Mouse (Mus musculus): ENCODE results near the gene Cul4a. TPM values are rescaled to one million over a fixed set of nuclear protein-coding genes. Genes with fewer than 3 reads are reported as not detected.

The Cul4a gene
- total and polyA plus RNA-seq, 3 experiments, result 43.4 to 167 (median 113) TPM

DNA sequence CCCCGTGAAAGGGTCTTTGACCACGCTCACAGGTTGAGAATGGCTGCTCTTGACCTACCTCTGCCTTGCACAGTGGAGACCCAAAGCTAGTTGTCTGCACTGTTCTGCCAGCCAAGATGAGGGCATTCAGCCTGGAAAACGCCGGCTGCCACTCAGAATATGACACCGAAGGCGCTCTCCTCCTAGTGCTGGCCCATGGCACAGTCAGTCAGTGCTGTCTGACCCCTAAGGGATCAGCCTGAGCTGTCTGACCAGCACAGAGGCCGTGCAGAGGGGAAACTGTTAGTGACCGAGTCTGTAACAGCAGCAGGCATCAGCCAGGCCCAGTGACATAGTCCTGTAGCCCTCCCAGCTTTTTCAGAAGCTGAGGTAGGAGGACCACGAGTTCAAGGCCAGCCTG is 81.8 kb downstream of the Cul4a start:
- ATAC-seq (ENCODE audit: extremely low read depth, insufficient number of reproducible peaks, low FRiP score, poor library complexity, severe bottlenecking), result no peak
- peaks cover 94% of the 10 kb centered on the region for H3K36me3 ChIP-seq (replicated peaks)

GRCm38 (mm10) chr8:13187638-13188037 is 82.2 kb downstream of the Cul4a start:
- H3K9me3 ChIP-seq (replicated peaks), result no peaks in the 10 kb centered on the region
- peaks cover 94% of the 10 kb centered on the region for H3K36me3 ChIP-seq (replicated peaks)
- no peak for ATAC-seq (ENCODE audit: extremely low read depth, insufficient number of reproducible peaks, low FRiP score, poor library complexity, severe bottlenecking)
- TF ChIP-seq POLR2AphosphoS5 (IDR thresholded peaks at IDR 0.05; ENCODE audit: insufficient replicate concordance, low read depth, low read length) (no peak), TAL1 (conservative IDR thresholded peaks at IDR 0.05; ENCODE audit: low read depth, low read length) (no peak), GATA2 (IDR thresholded peaks at IDR 0.05; ENCODE audit: borderline replicate concordance, low read depth, low read length) (no peak), CTCF (IDR thresholded peaks at IDR 0.05; ENCODE audit: low read depth, low read length) (no peak), GATA1 (IDR thresholded peaks at IDR 0.05; ENCODE audit: borderline replicate concordance, low read length) (no peak)
- DNase-seq (ENCODE audit: low spot score), result no peak
- peaks cover 6% of the 10 kb centered on the region for H3K4me1 ChIP-seq (ENCODE audit: insufficient read depth, low read depth, low read length)
- H3K4me3 ChIP-seq (ENCODE audit: low read depth, low read length), result no peak overlapping the region
- no peaks in the 10 kb centered on the region for H3K27me3 ChIP-seq (ENCODE audit: insufficient read depth, low read length)

More for the DNA sequence above, 81.8 kb downstream of the Cul4a start:
- Histone ChIP-seq H3K9me3 (replicated peaks) (no peaks in the 10 kb centered on the region), H3K4me1 (ENCODE audit: insufficient read depth, low read depth, low read length) (peaks cover 10% of the 10 kb centered on the region), H3K27me3 (ENCODE audit: insufficient read depth, low read length) (no peaks in the 10 kb centered on the region), H3K4me3 (ENCODE audit: low read depth, low read length) (no peak overlapping the region)
- no peak for DNase-seq (ENCODE audit: low spot score)
- TF ChIP-seq TAL1 (conservative IDR thresholded peaks at IDR 0.05; ENCODE audit: low read depth, low read length) (no peak), CTCF (IDR thresholded peaks at IDR 0.05; ENCODE audit: low read depth, low read length) (no peak), GATA1 (IDR thresholded peaks at IDR 0.05; ENCODE audit: borderline replicate concordance, low read length) (no peak), GATA2 (IDR thresholded peaks at IDR 0.05; ENCODE audit: borderline replicate concordance, low read depth, low read length) (no peak)

DNA sequence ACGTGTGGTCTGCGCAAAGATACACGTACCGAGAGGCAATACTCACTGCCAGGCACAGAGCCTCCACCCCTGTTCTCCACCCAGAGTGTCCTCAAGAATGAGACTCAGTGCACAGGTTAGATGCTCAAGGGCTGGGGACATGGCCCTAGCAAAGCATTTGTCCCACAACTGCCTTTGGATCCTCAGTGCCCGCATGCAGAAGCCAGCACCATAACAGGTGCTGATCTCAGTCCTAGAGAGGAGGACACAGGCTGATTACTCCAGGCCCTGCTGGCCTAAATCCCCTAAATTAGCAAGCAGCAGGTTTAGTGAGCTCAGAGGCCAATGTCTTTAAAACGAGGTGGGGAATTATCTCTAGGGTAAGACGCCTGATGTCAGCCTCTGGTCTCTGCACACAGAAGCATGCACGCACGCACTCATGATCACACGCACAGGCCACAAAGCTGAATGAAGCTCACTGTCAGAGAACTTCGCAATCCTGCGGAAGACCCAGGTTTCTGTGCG is 82.7 kb downstream of the Cul4a start:
- H3K9me3 ChIP-seq (replicated peaks), result no peaks in the 10 kb centered on the region
- DNase-seq (ENCODE audit: low spot score) (no peak), ATAC-seq (ENCODE audit: extremely low read depth, insufficient number of reproducible peaks, low FRiP score, poor library complexity, severe bottlenecking) (no peak)
- no peak overlapping the region for H3K4me3 ChIP-seq (ENCODE audit: low read depth, low read length)
- H3K4me1 ChIP-seq (ENCODE audit: insufficient read depth, low read depth, low read length), result peaks cover 3% of the 10 kb centered on the region; the same call in 1 of the 2 replicates
- H3K27me3 ChIP-seq (ENCODE audit: insufficient read depth, low read length), result no peaks in the 10 kb centered on the region
- peaks cover 93% of the 10 kb centered on the region for H3K36me3 ChIP-seq (replicated peaks)
- TF ChIP-seq GATA1 (IDR thresholded peaks at IDR 0.05; ENCODE audit: borderline replicate concordance, low read length) (no peak), TAL1 (conservative IDR thresholded peaks at IDR 0.05; ENCODE audit: low read depth, low read length) (no peak), GATA2 (IDR thresholded peaks at IDR 0.05; ENCODE audit: borderline replicate concordance, low read depth, low read length) (no peak), CTCF (IDR thresholded peaks at IDR 0.05; ENCODE audit: low read depth, low read length) (no peak), POLR2AphosphoS5 (IDR thresholded peaks at IDR 0.05; ENCODE audit: insufficient replicate concordance, low read depth, low read length) (no peak)

DNA sequence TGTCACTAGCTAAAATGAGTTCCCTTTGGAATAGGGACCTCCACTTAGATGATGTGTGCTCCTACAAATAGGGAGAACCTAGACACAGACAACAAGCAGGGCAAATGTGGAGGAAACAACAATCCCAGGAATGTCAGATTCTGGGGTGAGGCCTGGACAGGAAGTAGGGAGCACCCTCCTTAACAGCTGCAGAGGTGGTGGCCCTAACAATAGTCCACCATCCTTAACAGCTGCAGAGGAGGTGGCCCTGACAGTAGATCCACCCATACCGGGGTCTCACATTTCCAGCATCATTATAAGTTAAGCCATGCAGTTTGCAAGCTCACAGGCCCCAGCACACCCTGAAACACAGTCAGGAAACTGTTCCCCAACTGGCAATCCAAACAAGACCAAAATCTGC is 83.4 kb downstream of the Cul4a start:
- Histone ChIP-seq H3K27me3 (ENCODE audit: insufficient read depth, low read length) (no peaks in the 10 kb centered on the region), H3K9me3 (replicated peaks) (no peaks in the 10 kb centered on the region), H3K36me3 (replicated peaks) (peaks cover 90% of the 10 kb centered on the region), H3K4me1 (ENCODE audit: insufficient read depth, low read depth, low read length) (peaks cover 3% of the 10 kb centered on the region; the same call in 1 of the 2 replicates), H3K4me3 (ENCODE audit: low read depth, low read length) (no peak overlapping the region)
- DNase-seq (ENCODE audit: low spot score), result no peak
- TF ChIP-seq GATA2 (IDR thresholded peaks at IDR 0.05; ENCODE audit: borderline replicate concordance, low read depth, low read length) (no peak), CTCF (IDR thresholded peaks at IDR 0.05; ENCODE audit: low read depth, low read length) (no peak), TAL1 (conservative IDR thresholded peaks at IDR 0.05; ENCODE audit: low read depth, low read length) (no peak), GATA1 (IDR thresholded peaks at IDR 0.05; ENCODE audit: borderline replicate concordance, low read length) (no peak), POLR2AphosphoS5 (IDR thresholded peaks at IDR 0.05; ENCODE audit: insufficient replicate concordance, low read depth, low read length) (no peak)
- no peak for ATAC-seq (ENCODE audit: extremely low read depth, insufficient number of reproducible peaks, low FRiP score, poor library complexity, severe bottlenecking)

GRCm38 (mm10) chr8:13190235-13190634 is 84.8 kb downstream of the Cul4a start:
- no peak overlapping the region for H3K4me3 ChIP-seq (ENCODE audit: low read depth, low read length)
- H3K9me3 ChIP-seq (replicated peaks), result no peaks in the 10 kb centered on the region
- peaks cover 4% of the 10 kb centered on the region for H3K4me1 ChIP-seq (ENCODE audit: insufficient read depth, low read depth, low read length)
- peaks cover 84% of the 10 kb centered on the region for H3K36me3 ChIP-seq (replicated peaks)
- no peaks in the 10 kb centered on the region for H3K27me3 ChIP-seq (ENCODE audit: insufficient read depth, low read length)
- ATAC-seq (ENCODE audit: extremely low read depth, insufficient number of reproducible peaks, low FRiP score, poor library complexity, severe bottlenecking), result no peak
- DNase-seq (ENCODE audit: low spot score), result no peak
- no peak for TF ChIP-seq POLR2AphosphoS5 (IDR thresholded peaks at IDR 0.05; ENCODE audit: insufficient replicate concordance, low read depth, low read length)
- TF ChIP-seq CTCF (IDR thresholded peaks at IDR 0.05; ENCODE audit: low read depth, low read length), result no peak
- TF ChIP-seq GATA1 (IDR thresholded peaks at IDR 0.05; ENCODE audit: borderline replicate concordance, low read length), result no peak
- TF ChIP-seq GATA2 (IDR thresholded peaks at IDR 0.05; ENCODE audit: borderline replicate concordance, low read depth, low read length), result no peak
- no peak for TF ChIP-seq TAL1 (conservative IDR thresholded peaks at IDR 0.05; ENCODE audit: low read depth, low read length)

GRCm38 (mm10) chr8:13194818-13195217 is 89.4 kb downstream of the Cul4a start:
- DNase-seq (ENCODE audit: low spot score) (no peak), ATAC-seq (ENCODE audit: extremely low read depth, insufficient number of reproducible peaks, low FRiP score, poor library complexity, severe bottlenecking) (no peak)
- Histone ChIP-seq H3K27me3 (ENCODE audit: insufficient read depth, low read length) (no peaks in the 10 kb centered on the region), H3K9me3 (replicated peaks) (no peaks in the 10 kb centered on the region), H3K4me1 (ENCODE audit: insufficient read depth, low read depth, low read length) (peaks cover 40% of the 10 kb centered on the region), H3K4me3 (ENCODE audit: low read depth, low read length) (no peak overlapping the region), H3K36me3 (replicated peaks) (peaks cover 69% of the 10 kb centered on the region)
- TF ChIP-seq CTCF (IDR thresholded peaks at IDR 0.05; ENCODE audit: low read depth, low read length) (no peak), GATA2 (IDR thresholded peaks at IDR 0.05; ENCODE audit: borderline replicate concordance, low read depth, low read length) (no peak), TAL1 (conservative IDR thresholded peaks at IDR 0.05; ENCODE audit: low read depth, low read length) (no peak), POLR2AphosphoS5 (IDR thresholded peaks at IDR 0.05; ENCODE audit: insufficient replicate concordance, low read depth, low read length) (no peak), GATA1 (IDR thresholded peaks at IDR 0.05; ENCODE audit: borderline replicate concordance, low read length) (no peak)

Data from G1E (cell line).